Mouse (Mus musculus) right cerebral cortex, adult 2 months (tissue): ENCODE results near the gene Ndufb8.
A peak's percentile ranks its signal among the peaks of the same experiment; 100 is the strongest.

Source experiments
- DNase-seq, 2 experiments: peaks; one replicate each; pipeline ENCODE4 v3.0.0; 2021 to 2022; ENCODE audit warnings: low spot score in 2 of 2

The Ndufb8 gene

GRCm38 (mm10) chr19:44554861-44555590, at the start of gene Ndufb8:
Ndufb8 (minus strand) TSS chr19:44555440.
- peak; percentile 96 to 98 for DNase-seq

- no peak for DNase-seq
These were observed 38.9 kb upstream of the Ndufb8 start for GRCm38 (mm10) chr19:44594180-44594579.

- no peak for DNase-seq
These were observed 36.4 kb upstream of the Ndufb8 start for GRCm38 (mm10) chr19:44591638-44592037.

GRCm38 (mm10) chr19:44590992-44591391, 35.8 kb upstream of the Ndufb8 start:
- DNase-seq, result no peak

GRCm38 (mm10) chr19:44589591-44590223, 34.5 kb upstream of the Ndufb8 start:
- DNase-seq, result no peak

GRCm38 (mm10) chr19:44588036-44588435, 32.8 kb upstream of the Ndufb8 start:
- DNase-seq, result no peak

- DNase-seq, result peak; percentile 95 to 97
These were observed 27.5 kb upstream of the Ndufb8 start for GRCm38 (mm10) chr19:44582638-44583309.

GRCm38 (mm10) chr19:44582103-44582502, 26.9 kb upstream of the Ndufb8 start:
- DNase-seq, result no peak

- DNase-seq, result no peak
These were observed 22.8 kb upstream of the Ndufb8 start for GRCm38 (mm10) chr19:44578038-44578437.

- DNase-seq, result no peak
These were observed 21.0 kb upstream of the Ndufb8 start for GRCm38 (mm10) chr19:44576275-44576674.

- DNase-seq, result no peak
These were observed 12.5 kb upstream of the Ndufb8 start for GRCm38 (mm10) chr19:44567763-44568162.

- no peak for DNase-seq
These were observed 8.8 kb upstream of the Ndufb8 start for GRCm38 (mm10) chr19:44564006-44564405.

GRCm38 (mm10) chr19:44562652-44563206, 7.5 kb upstream of the Ndufb8 start, which contains the start of gene Hif1an:
Hif1an (plus strand) TSS chr19:44562850.
- peak; percentile 96 for DNase-seq

GRCm38 (mm10) chr19:44554490-44554860, 765 bp downstream of the Ndufb8 start:
- DNase-seq, result no peak

- DNase-seq, result no peak
These were observed 2.0 kb downstream of the Ndufb8 start for GRCm38 (mm10) chr19:44553286-44553685.

- no peak for DNase-seq
These were observed 2.5 kb downstream of the Ndufb8 start, which contains the start of gene Gm20538 for GRCm38 (mm10) chr19:44552731-44553130. Gm20538 (minus strand) TSS chr19:44552831.

GRCm38 (mm10) chr19:44545321-44546041, 9.8 kb downstream of the Ndufb8 start, which contains the start of gene Sec31b:
Sec31b (minus strand) TSS chr19:44545864.
- DNase-seq, result no peak

GRCm38 (mm10) chr19:44544775-44545174, 10.5 kb downstream of the Ndufb8 start:
- peak; percentile 79 to 82 for DNase-seq

- DNase-seq, result no peak
These were observed 10.9 kb downstream of the Ndufb8 start for GRCm38 (mm10) chr19:44544372-44544771.

- no peak for DNase-seq
These were observed 12.5 kb downstream of the Ndufb8 start for GRCm38 (mm10) chr19:44542694-44543178.

- no peak for DNase-seq
These were observed 17.8 kb downstream of the Ndufb8 start for GRCm38 (mm10) chr19:44537416-44537815.
